Mouse (Mus musculus): ENCODE results near the gene Tmem140.
A peak's percentile ranks its signal among the peaks of the same experiment; 100 is the strongest.

The Tmem140 gene

GRCm38 (mm10) chr6:34907696-34908260 lies 44.8 kb downstream of the Tmem140 start:
- no peak for DNase-seq (ENCODE audit: low spot score in 2 of 2)

- no peak for DNase-seq (ENCODE audit: low spot score in 2 of 2)
Measured at GRCm38 (mm10) chr6:34909631-34910345, 46.8 kb downstream of the Tmem140 start.

- DNase-seq (ENCODE audit: low spot score in 2 of 2): peak; percentile 89 to 93
Measured at GRCm38 (mm10) chr6:34910371-34911219, 47.6 kb downstream of the Tmem140 start, which contains the start of gene Wdr91. Gene Wdr91 (minus strand): TSS chr6:34910876.

GRCm38 (mm10) chr6:34913341-34914040 lies 50.5 kb downstream of the Tmem140 start:
- DNase-seq (ENCODE audit: low spot score in 2 of 2): no peak

GRCm38 (mm10) chr6:34914462-34914861 lies 51.5 kb downstream of the Tmem140 start:
- no peak for DNase-seq (ENCODE audit: low spot score in 2 of 2)

GRCm38 (mm10) chr6:34919146-34919545 lies 56.2 kb downstream of the Tmem140 start:
- no peak for DNase-seq (ENCODE audit: low spot score in 2 of 2)

- no peak for DNase-seq (ENCODE audit: low spot score in 2 of 2)
Measured at GRCm38 (mm10) chr6:34919956-34920355, 57.0 kb downstream of the Tmem140 start, which contains the start of gene Stra8. Gene Stra8 (plus strand): TSS chr6:34920163.

GRCm38 (mm10) chr6:34920631-34921030 lies 57.7 kb downstream of the Tmem140 start:
- DNase-seq (ENCODE audit: low spot score in 2 of 2): no peak

GRCm38 (mm10) chr6:34921941-34922340 lies 59.0 kb downstream of the Tmem140 start:
- peak; percentile 13 to 42 for DNase-seq (ENCODE audit: low spot score in 2 of 2)

Data from natural killer cell, adult 2 months (primary cell).